Mouse (Mus musculus): ENCODE measurements around the gene Krtap1-4. TPM values are rescaled to one million over a fixed set of nuclear protein-coding genes. Genes with fewer than 3 reads are reported as not detected.

Gene Krtap1-4
- polyA plus RNA-seq (2021; fragmentation: Nextera tagmentation), result not detected in 2 replicates
- long read RNA-seq, experiment 1, result 0 reads
- long read RNA-seq, experiment 2, result 0 reads

GRCm38 (mm10) chr11:99583245-99583704 lies at the start of gene Krtap1-4:
TSS of gene Krtap1-4 (minus strand) at chr11:99583654.

GRCm38 (mm10) chr11:99628138-99628537 lies 44.7 kb upstream of the Krtap1-4 start, which contains the start of gene Krtap4-1:
TSS of gene Krtap4-1 (minus strand) at chr11:99628238.

DNA sequence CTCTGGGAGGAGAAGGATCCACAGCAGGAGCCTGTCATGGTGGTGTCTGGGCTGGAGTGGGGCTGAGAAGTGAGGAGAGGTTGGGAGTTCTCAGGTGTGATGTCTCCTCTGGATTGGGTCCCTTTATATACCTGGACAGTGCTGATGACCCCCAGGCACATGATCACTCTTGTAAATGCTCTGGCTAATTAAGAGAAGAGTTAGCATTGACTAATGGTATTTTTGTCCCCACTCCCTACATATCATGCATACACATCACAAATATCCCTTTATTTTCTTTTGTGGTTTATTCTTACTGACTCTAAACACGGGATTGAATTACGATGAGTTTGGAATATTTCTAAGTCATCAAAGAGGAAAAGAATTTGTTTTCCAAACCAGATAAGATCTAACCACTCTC lies 36.9 kb upstream of the Krtap1-4 start, which contains the start of gene Gm11562:
Gene Gm11562, minus strand, starts transcription at position 101 of the 400 bp plus-strand sequence.

GRCm38 (mm10) chr11:99614796-99615363 lies 31.4 kb upstream of the Krtap1-4 start, which contains the start of gene Krtap2-4:
TSS of gene Krtap2-4 (minus strand) at chr11:99614846.

GRCm38 (mm10) chr11:99610089-99610488 lies 26.6 kb upstream of the Krtap1-4 start, which contains the start of gene Gm11937:
TSS of gene Gm11937 (minus strand) at chr11:99610189.

GRCm38 (mm10) chr11:99603208-99603607 lies 19.8 kb upstream of the Krtap1-4 start, which contains the start of gene Gm11938:
TSS of gene Gm11938 (minus strand) at chr11:99603308.

GRCm38 (mm10) chr11:99597742-99598141 lies 14.3 kb upstream of the Krtap1-4 start, which contains the start of gene Krtap9-3:
TSS of gene Krtap9-3 (minus strand) at chr11:99598105.

GRCm38 (mm10) chr11:99590981-99591380 lies 7.5 kb upstream of the Krtap1-4 start, which contains the start of gene Krtap1-3:
TSS of gene Krtap1-3 (minus strand) at chr11:99591339.

GRCm38 (mm10) chr11:99580636-99581035 lies 2.8 kb downstream of the Krtap1-4 start, which contains the start of gene Krtap1-5:
TSS of gene Krtap1-5 (minus strand) at chr11:99581016.

DNA sequence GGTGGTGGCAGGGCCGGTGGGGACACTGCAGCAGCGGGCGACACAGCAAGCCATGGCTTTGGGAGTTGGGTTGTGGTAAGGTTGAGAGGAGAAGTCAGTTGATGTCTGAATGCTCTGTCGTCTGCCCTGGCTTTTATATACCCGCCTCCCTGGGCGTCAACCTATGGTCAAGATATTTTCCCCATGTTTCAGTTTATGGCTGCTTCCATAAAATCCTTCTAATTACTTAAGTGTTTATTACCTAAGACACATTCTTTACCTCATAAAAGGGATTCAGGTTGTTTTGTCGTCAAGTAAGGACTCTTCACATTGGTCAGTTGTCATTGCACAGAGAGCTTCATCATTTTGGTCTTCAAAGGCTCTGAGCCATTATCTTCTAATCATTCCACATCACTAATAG lies 16.9 kb downstream of the Krtap1-4 start, which contains the start of gene Krtap3-1:
Gene Krtap3-1, minus strand, starts transcription at position 101 of the 400 bp plus-strand sequence.

GRCm38 (mm10) chr11:99559366-99559765 lies 24.1 kb downstream of the Krtap1-4 start, which contains the start of gene Gm11939:
TSS of gene Gm11939 (minus strand) at chr11:99559466.

DNA sequence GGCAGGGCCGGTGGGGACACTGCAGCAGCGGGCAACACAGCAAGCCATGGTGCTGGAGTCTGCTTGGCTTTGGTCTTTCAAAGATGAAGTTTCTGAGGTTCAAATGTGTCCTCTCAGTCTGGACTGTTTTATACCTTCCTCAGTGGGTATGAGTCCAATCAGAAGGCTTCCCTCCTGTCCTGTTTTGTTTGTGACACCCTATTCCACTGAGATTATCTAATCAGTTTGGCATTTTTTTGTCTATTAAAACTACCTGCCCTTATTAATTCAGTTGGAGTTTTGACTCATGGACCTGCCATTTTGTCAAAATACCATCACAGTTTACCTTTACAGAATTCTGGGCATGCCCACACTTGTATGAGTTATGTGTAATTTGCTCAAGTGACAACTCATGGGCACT lies 26.7 kb downstream of the Krtap1-4 start, which contains the start of gene Krtap3-2:
Gene Krtap3-2, minus strand, starts transcription at position 101 of the 400 bp plus-strand sequence.

GRCm38 (mm10) chr11:99550765-99551164 lies 32.7 kb downstream of the Krtap1-4 start, which contains the start of gene Krtap3-3:
TSS of gene Krtap3-3 (minus strand) at chr11:99550865.

Other genes with a start within 250 kb of the Krtap1-4 start
- 0.10 TPM in 1 of 2 replicates, not detected in the other for gene Krt26, start 245.7 kb downstream of the Krtap1-4 start, polyA plus RNA-seq (2021; fragmentation: Nextera tagmentation)
- not detected in 2 replicates for gene Krt27, start 232.6 kb downstream of the Krtap1-4 start, polyA plus RNA-seq (2021; fragmentation: Nextera tagmentation)
- gene Krt28, start 208.8 kb downstream of the Krtap1-4 start, polyA plus RNA-seq (2021; fragmentation: Nextera tagmentation), result 0.16 and 0.35 TPM in 2 replicates
- 42.1 and 46.5 TPM in 2 replicates for gene Krt10, start 194.3 kb downstream of the Krtap1-4 start, polyA plus RNA-seq (2021; fragmentation: Nextera tagmentation)
- gene Krt12, start 161.4 kb downstream of the Krtap1-4 start, polyA plus RNA-seq (2021; fragmentation: Nextera tagmentation), result 5.2 and 6.6 TPM in 2 replicates
- not detected in 2 replicates for gene Krt20, start 145.5 kb downstream of the Krtap1-4 start, polyA plus RNA-seq (2021; fragmentation: Nextera tagmentation)
- gene Krt23, start 90.5 kb downstream of the Krtap1-4 start, polyA plus RNA-seq (2021; fragmentation: Nextera tagmentation), result 0.97 TPM in 1 of 2 replicates, not detected in the other
- gene Krt39, start 62.3 kb downstream of the Krtap1-4 start, polyA plus RNA-seq (2021; fragmentation: Nextera tagmentation), result not detected in 2 replicates
- not detected in 2 replicates for gene Krt40, start 40.5 kb downstream of the Krtap1-4 start, polyA plus RNA-seq (2021; fragmentation: Nextera tagmentation)
- gene Krtap3-3, start 32.8 kb downstream of the Krtap1-4 start, polyA plus RNA-seq (2021; fragmentation: Nextera tagmentation), result not detected in 2 replicates
- not detected in 2 replicates for gene Krtap3-2, start 26.8 kb downstream of the Krtap1-4 start, polyA plus RNA-seq (2021; fragmentation: Nextera tagmentation)
- gene Gm11939, start 24.2 kb downstream of the Krtap1-4 start, polyA plus RNA-seq (2021; fragmentation: Nextera tagmentation), result not detected in 2 replicates
- gene Krtap3-1, start 17.0 kb downstream of the Krtap1-4 start, polyA plus RNA-seq (2021; fragmentation: Nextera tagmentation), result not detected in 2 replicates
- gene Krtap1-5, start 2.6 kb downstream of the Krtap1-4 start, polyA plus RNA-seq (2021; fragmentation: Nextera tagmentation), result not detected in 2 replicates
- gene Krtap1-3, start 7.7 kb upstream of the Krtap1-4 start, polyA plus RNA-seq (2021; fragmentation: Nextera tagmentation), result not detected in 2 replicates
- not detected in 2 replicates for gene Krtap9-3, start 14.5 kb upstream of the Krtap1-4 start, polyA plus RNA-seq (2021; fragmentation: Nextera tagmentation)
- gene Gm11938, start 19.7 kb upstream of the Krtap1-4 start, polyA plus RNA-seq (2021; fragmentation: Nextera tagmentation), result not detected in 2 replicates
- gene Gm11937, start 26.5 kb upstream of the Krtap1-4 start, polyA plus RNA-seq (2021; fragmentation: Nextera tagmentation), result not detected in 2 replicates
- not detected in 2 replicates for gene Krtap2-4, start 31.2 kb upstream of the Krtap1-4 start, polyA plus RNA-seq (2021; fragmentation: Nextera tagmentation)
- not detected in 2 replicates for gene Gm11562, start 36.8 kb upstream of the Krtap1-4 start, polyA plus RNA-seq (2021; fragmentation: Nextera tagmentation)
- gene Krtap4-1, start 44.6 kb upstream of the Krtap1-4 start, polyA plus RNA-seq (2021; fragmentation: Nextera tagmentation), result not detected in 2 replicates
- not detected in 2 replicates for gene Krtap4-2, start 51.4 kb upstream of the Krtap1-4 start, polyA plus RNA-seq (2021; fragmentation: Nextera tagmentation)
- not detected in 2 replicates for gene Krtap4-7, start 60.4 kb upstream of the Krtap1-4 start, polyA plus RNA-seq (2021; fragmentation: Nextera tagmentation)
- not detected in 2 replicates for gene Gm11555, start 66.6 kb upstream of the Krtap1-4 start, polyA plus RNA-seq (2021; fragmentation: Nextera tagmentation)
- gene Gm11563, start 75.3 kb upstream of the Krtap1-4 start, polyA plus RNA-seq (2021; fragmentation: Nextera tagmentation), result not detected in 2 replicates
- not detected in 2 replicates for gene Krtap4-6, start 82.3 kb upstream of the Krtap1-4 start, polyA plus RNA-seq (2021; fragmentation: Nextera tagmentation)
- gene Gm14190, start 107.1 kb upstream of the Krtap1-4 start, polyA plus RNA-seq (2021; fragmentation: Nextera tagmentation), result not detected in 2 replicates
- gene Gm14180, start 150.6 kb upstream of the Krtap1-4 start, polyA plus RNA-seq (2021; fragmentation: Nextera tagmentation), result not detected in 2 replicates
- gene Gm11595, start 189.3 kb upstream of the Krtap1-4 start, polyA plus RNA-seq (2021; fragmentation: Nextera tagmentation), result not detected in 2 replicates
- gene Krtap4-8, start 197.1 kb upstream of the Krtap1-4 start, polyA plus RNA-seq (2021; fragmentation: Nextera tagmentation), result not detected in 2 replicates
- gene Krtap4-9, start 201.5 kb upstream of the Krtap1-4 start, polyA plus RNA-seq (2021; fragmentation: Nextera tagmentation), result not detected in 2 replicates
- gene Gm11596, start 209.8 kb upstream of the Krtap1-4 start, polyA plus RNA-seq (2021; fragmentation: Nextera tagmentation), result not detected in 2 replicates
- not detected in 2 replicates for gene Gm11569, start 215.3 kb upstream of the Krtap1-4 start, polyA plus RNA-seq (2021; fragmentation: Nextera tagmentation)
- gene Gm11554, start 220.8 kb upstream of the Krtap1-4 start, polyA plus RNA-seq (2021; fragmentation: Nextera tagmentation), result not detected in 2 replicates
- gene Krtap4-13, start 226.2 kb upstream of the Krtap1-4 start, polyA plus RNA-seq (2021; fragmentation: Nextera tagmentation), result not detected in 2 replicates
- not detected in 2 replicates for gene Gm11564, start 232.0 kb upstream of the Krtap1-4 start, polyA plus RNA-seq (2021; fragmentation: Nextera tagmentation)

Data from layer of hippocampus, adult 6 months (tissue).